Mouse (Mus musculus) megakaryocyte-erythroid progenitor cell, adult 5-6 weeks (primary cell): Measurements from ENCODE around the gene Rin2. TPM values are rescaled to one million over a fixed set of nuclear protein-coding genes. Genes with fewer than 3 reads are reported as not detected.

Experiments used
- ATAC-seq: replicated peaks from 2 replicates; pipeline ENCODE4 v1.8.0; 2016; ENCODE audit warnings: mild to moderate bottlenecking, inconsistent platforms; ENCODE audit not compliant: severe bottlenecking, poor library complexity, low FRiP score, low TSS enrichment
- total RNA-seq, 2 experiments: library from RNA; stranded (forward) in 1 of 2; stranded (reverse) in 1 of 2; fragments of 200-1000, 215-1000 nt in 1 of 2; fragments of >200 nt in 1 of 2; fragmentation: Nextera tagmentation in 1 of 2; gene quantifications; 2 replicates each; pipeline ENCODE4 v1.2.3; 2014 to 2017

Gene Rin2
- total RNA-seq, 2 experiments from 2014 or later, result not detected

- ATAC-seq, result no peak
These were observed 142.2 kb downstream of the Rin2 start for GRCm38 (mm10) chr2:145817195-145817594.

- ATAC-seq, result no peak
These were observed 147.2 kb downstream of the Rin2 start for GRCm38 (mm10) chr2:145822013-145822782.

- no peak for ATAC-seq
These were observed 148.0 kb downstream of the Rin2 start for GRCm38 (mm10) chr2:145822783-145823729.

- ATAC-seq, result no peak
These were observed 149.7 kb downstream of the Rin2 start for GRCm38 (mm10) chr2:145824749-145825148.

- ATAC-seq, result no peak
These were observed 150.2 kb downstream of the Rin2 start for GRCm38 (mm10) chr2:145825221-145825620.

GRCm38 (mm10) chr2:145827930-145828329, 152.9 kb downstream of the Rin2 start:
- ATAC-seq, result no peak

- no peak for ATAC-seq
These were observed 153.6 kb downstream of the Rin2 start for GRCm38 (mm10) chr2:145828603-145829002.

- no peak for ATAC-seq
These were observed 154.2 kb downstream of the Rin2 start for GRCm38 (mm10) chr2:145829231-145829630.

- no peak for ATAC-seq
These were observed 155.4 kb downstream of the Rin2 start for GRCm38 (mm10) chr2:145830417-145830816.

GRCm38 (mm10) chr2:145831949-145832835, 157.2 kb downstream of the Rin2 start:
- peak; percentile 83; the same call in 1 of the 2 replicates for ATAC-seq

- no peak for ATAC-seq
These were observed 157.8 kb downstream of the Rin2 start for GRCm38 (mm10) chr2:145832836-145833221.

GRCm38 (mm10) chr2:145833341-145833740, 158.3 kb downstream of the Rin2 start:
- no peak for ATAC-seq

GRCm38 (mm10) chr2:145835920-145836319, 160.9 kb downstream of the Rin2 start:
- ATAC-seq, result no peak

GRCm38 (mm10) chr2:145838675-145839074, 163.7 kb downstream of the Rin2 start:
- ATAC-seq, result no peak

- ATAC-seq, result no peak
These were observed 164.7 kb downstream of the Rin2 start for GRCm38 (mm10) chr2:145839565-145840315.

GRCm38 (mm10) chr2:145840320-145840719, 165.3 kb downstream of the Rin2 start:
- ATAC-seq, result no peak

- no peak for ATAC-seq
These were observed 166.2 kb downstream of the Rin2 start for GRCm38 (mm10) chr2:145840910-145841870.

- ATAC-seq, result no peak
These were observed 168.3 kb downstream of the Rin2 start for GRCm38 (mm10) chr2:145843322-145843721.
